Comparison of ENCODE assay signal across 8 mouse cellular contexts in the genomic region with DNA sequence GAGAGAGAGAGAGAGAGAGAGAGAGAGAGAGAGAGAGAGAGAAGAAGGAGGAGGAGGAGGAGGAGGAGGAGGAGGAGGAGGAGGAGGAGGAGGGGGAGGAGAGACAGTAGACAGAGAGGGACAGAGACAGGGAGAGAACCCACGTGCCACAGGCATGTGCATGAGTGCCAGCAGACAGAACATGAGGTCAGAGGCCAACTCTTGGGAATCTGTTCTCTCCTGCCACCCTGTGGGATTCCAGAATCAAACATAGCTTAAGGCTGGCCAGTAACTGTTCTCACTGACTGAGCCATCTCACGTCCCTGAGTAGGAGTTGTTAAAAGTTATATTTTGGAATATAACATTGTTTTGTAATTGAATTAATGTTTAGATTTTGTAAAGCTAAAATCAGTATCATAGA. TPM values are rescaled to one million over a fixed set of nuclear protein-coding genes. Genes with fewer than 3 reads are reported as not detected.
DNase-seq lines count a peak whose midpoint lies in the region; ATAC-seq and TF ChIP-seq lines count a peak whose summit lies in the region.

No protein-coding gene starts in this region.

- peak; percentile 5 for TF ChIP-seq CTCF in C2C12 (IDR thresholded peaks at IDR 0.05; ENCODE audit: control insufficient read depth, insufficient read depth, insufficient read length)
- peak; percentile 76 for TF ChIP-seq CTCF in kidney, adult 2 months (conservative IDR thresholded peaks at IDR 0.05; ENCODE audit: insufficient read depth, insufficient read length, low read depth, low read length)

- no peak for TF ChIP-seq POLR2A in kidney, adult 2 months (IDR thresholded peaks at IDR 0.05; ENCODE audit: low read depth, low read length)

- ATAC-seq in megakaryocyte progenitor cell, adult 5-6 weeks (replicated peaks; ENCODE audit: poor library complexity): peak; percentile 87
- no peak for ATAC-seq in midbrain, embryonic 14.5 days (ENCODE audit: low FRiP score, low TSS enrichment)

- no peaks in the 10 kb centered on the region for H3K27me3 ChIP-seq in C2C12 (ENCODE audit: control insufficient read depth, insufficient read depth, insufficient read length)
- H3K27me3 ChIP-seq in kidney, adult 2 months (replicated peaks; ENCODE audit: control insufficient read depth, insufficient read depth, low read length): no peaks in the 10 kb centered on the region
- no peaks in the 10 kb centered on the region for H3K27me3 ChIP-seq in midbrain, embryonic 14.5 days (ENCODE audit: control insufficient read depth, insufficient read depth, low read length)

- H3K9me3 ChIP-seq in midbrain, embryonic 14.5 days (ENCODE audit: control insufficient read depth, low read length): no peaks in the 10 kb centered on the region

- H3ac ChIP-seq in C2C12 (ENCODE audit: control insufficient read depth, insufficient read length, low read depth): no peak overlapping the region

- peaks cover 6% of the 10 kb centered on the region; the same call in 1 of the 2 replicates for H3K4me1 ChIP-seq in kidney, adult 2 months (ENCODE audit: control insufficient read depth, insufficient read depth, low read length)
- no peaks in the 10 kb centered on the region for H3K4me1 ChIP-seq in midbrain, embryonic 14.5 days (ENCODE audit: control insufficient read depth, insufficient read depth, low read length)

- no peak overlapping the region for H3K4me3 ChIP-seq in C2C12 (ENCODE audit: insufficient read depth, poor library complexity, severe bottlenecking)
- H3K4me3 ChIP-seq in kidney, adult 2 months (ENCODE audit: insufficient read depth, low read depth, low read length): no peak overlapping the region
- H3K4me3 ChIP-seq in midbrain, embryonic 14.5 days (replicated peaks; ENCODE audit: low read depth, low read length): no peak overlapping the region

- H3K79me3 ChIP-seq in C2C12 (ENCODE audit: low read depth): no peaks in the 10 kb centered on the region

- no peaks in the 10 kb centered on the region for H3K79me2 ChIP-seq in C2C12 (ENCODE audit: control insufficient read depth, insufficient read depth)

- H3K9ac ChIP-seq in midbrain, embryonic 14.5 days (replicated peaks; ENCODE audit: low read length): no peak overlapping the region

- peak; percentile 84 for DNase-seq in 3T3-L1 (ENCODE audit: low read depth, low spot score)
- DNase-seq in gastrocnemius, adult 8-10 months (ENCODE audit: low spot score in 2 of 2): peak; percentile 33 to 64
- DNase-seq in kidney, adult 2 months: peak; percentile 91
- DNase-seq in layer of hippocampus, adult 18-20 months (ENCODE audit: low spot score in 2 of 2): no peak
- no peak for DNase-seq in neural tube, embryonic 10.5 days (ENCODE audit: extremely low spot score, low spot score)
- no peak for DNase-seq in midbrain, embryonic 14.5 days

- 14% methylated on average over 2 of the region's 2 CpGs for WGBS in kidney, adult 2 months
- 31% methylated on average over 2 of the region's 2 CpGs for WGBS in midbrain, embryonic 14.5 days

- H3K4me2 ChIP-seq in midbrain, embryonic 14.5 days (ENCODE audit: low read length): no peak overlapping the region

- no peaks in the 10 kb centered on the region for H3K36me3 ChIP-seq in C2C12 (ENCODE audit: control insufficient read depth, insufficient read depth)
- no peaks in the 10 kb centered on the region; the same call in 1 of the 2 replicates for H3K36me3 ChIP-seq in kidney, adult 2 months (ENCODE audit: control insufficient read depth, insufficient read depth, low read length)
- no peaks in the 10 kb centered on the region for H3K36me3 ChIP-seq in midbrain, embryonic 14.5 days (ENCODE audit: control insufficient read depth, insufficient read depth, low read length)

- no peak overlapping the region for H3K27ac ChIP-seq in kidney, adult 2 months (ENCODE audit: insufficient read depth, low read depth, low read length)
- H3K27ac ChIP-seq in midbrain, embryonic 14.5 days (replicated peaks; ENCODE audit: low read depth, low read length): no peak overlapping the region

TF ChIP-seq in C2C12, 6 proteins besides CTCF, POLR2A, EP300 and RAD21:
- TF ChIP-seq MYOG (IDR thresholded peaks at IDR 0.05; ENCODE audit: control insufficient read depth, extremely low read depth, insufficient read length) (no peak), MYOD1 (IDR thresholded peaks at IDR 0.05; ENCODE audit: control insufficient read depth, insufficient read length, low read depth) (no peak), FOSL1 (IDR thresholded peaks at IDR 0.05; ENCODE audit: insufficient read depth, low read length, poor library complexity, severe bottlenecking) (no peak), MAX (IDR thresholded peaks at IDR 0.05) (no peak), CEBPB (IDR thresholded peaks at IDR 0.05; ENCODE audit: low read depth) (no peak), USF1 (IDR thresholded peaks at IDR 0.05; ENCODE audit: low read depth) (no peak)
TF ChIP-seq in C2C12: peak in this region for 0.

RNA-seq across cellular contexts. Expression of a gene that starts 39.3 kb away (rescaled TPM):
- 5.5 TPM for polyA plus RNA-seq in C2C12 (2012; fragmentation: generic; extraction: Trizol)
- 10 to 100 TPM; 45.4 to 63.5 (median 49.7) TPM for total RNA-seq in gastrocnemius, adult 8-10 months (2022)
- 24.4 and 27.3 TPM in 2 replicates for polyA plus RNA-seq in kidney, adult 2 months (2012; rRNA removed)
- total RNA-seq in megakaryocyte progenitor cell, adult 5-6 weeks (2015): 54.2 and 68.9 TPM in 2 replicates
- total RNA-seq in megakaryocyte progenitor cell, adult 5-6 weeks (2017): 43.6 and 52.5 TPM in 2 replicates
- 1 to 10 TPM; 6.9 to 7.3 TPM for total RNA-seq in layer of hippocampus, adult 18-20 months (2021)
- polyA plus RNA-seq in midbrain, embryonic 14.5 days (2014; fragmentation: Nextera tagmentation; extraction: Ambion mirVana): 11.0 and 17.9 TPM in 2 replicates

Comparison
In these comparisons a context has a peak if more than half of its experiments do, and no peak if none do; other contexts are left out.
1. DNase-seq: peak in 3T3-L1 (single experiment), gastrocnemius, adult 8-10 months (2 of 2) and kidney, adult 2 months (single experiment); none in layer of hippocampus, adult 18-20 months (0 of 2), neural tube, embryonic 10.5 days (single experiment) and midbrain, embryonic 14.5 days (single experiment).
2. RNA of a gene that starts 39.3 kb away (total RNA-seq): 43.6 to 68.9 TPM in megakaryocyte progenitor cell, adult 5-6 weeks and 45.4 to 63.5 TPM in gastrocnemius, adult 8-10 months; 6.9 to 7.3 TPM in layer of hippocampus, adult 18-20 months; every median in the first group is over 4 times any median in the second.